In genomic region chr1:132139416-132139864, GRCm38 (mm10) we compare ENCODE assay signal across 8 mouse cellular contexts. TPM values are rescaled to one million over a fixed set of nuclear protein-coding genes. Genes with fewer than 3 reads are reported as not detected.
DNase-seq lines count a peak whose midpoint lies in the region; TF ChIP-seq lines count a peak whose summit lies in the region.

TSS of gene Cdk18 (minus strand) at chr1:132139684.

- peak; percentile 79 for DNase-seq in ES-E14 (ENCODE audit: low read depth, low spot score)
- peak; percentile 89 for DNase-seq in adrenal gland, postnatal 14 days
- DNase-seq in heart, postnatal 10 days = peak; percentile 81 to 82
- DNase-seq in kidney, postnatal 4 days = peak; percentile 83 to 91
- peak; percentile 71 for DNase-seq in lung, adult 2 months
- DNase-seq in thymus, postnatal 10 days (ENCODE audit: low spot score in 2 of 2) = no peak

- intact Hi-C loops in heart, postnatal 10 days (cut with DNase I) = no loop called here

- no peaks in the 10 kb centered on the region for H3K9me3 ChIP-seq in ES-E14 (ENCODE audit: control insufficient read depth, insufficient read depth, low read depth, low read length)

- no peaks in the 10 kb centered on the region for H3K36me3 ChIP-seq in ES-E14 (ENCODE audit: control insufficient read depth, insufficient read depth, low read length, poor library complexity, severe bottlenecking)

- 1% methylated on average over 30 of the region's 30 CpGs for WGBS in lung, adult 2 months
- 1% methylated on average over 30 of the region's 30 CpGs for WGBS in olfactory bulb, adult 2 months

- in situ Hi-C loops in ES-E14 (cut with MboI; ENCODE audit: low sequenced_read_pairs in 2 of 2, unreplicated experiment in 2 of 2) = no loop called here

- TF ChIP-seq CTCF in embryonic fibroblast, embryonic 13.5 days (IDR thresholded peaks at IDR 0.05; ENCODE audit: borderline replicate concordance, insufficient read depth, low read length) = no peak
- no peak for TF ChIP-seq CTCF in lung, adult 2 months (IDR thresholded peaks at IDR 0.05; ENCODE audit: insufficient read depth, low read length)
- no peak for TF ChIP-seq CTCF in olfactory bulb, adult 2 months (IDR thresholded peaks at IDR 0.05; ENCODE audit: insufficient read depth, low read depth, low read length)

- peaks cover 0 to 11% of the 10 kb centered on the region in 2 experiments; a peak in 3 of 4 replicates for H3K4me1 ChIP-seq in ES-E14 (ENCODE audit: control insufficient read depth in 2 of 2, insufficient read depth in 2 of 2, low read length in 2 of 2, poor library complexity in 1 of 2)
- H3K4me1 ChIP-seq in embryonic fibroblast, embryonic 13.5 days (ENCODE audit: control insufficient read depth, insufficient read depth, low read length) = no peaks in the 10 kb centered on the region
- no peaks in the 10 kb centered on the region for H3K4me1 ChIP-seq in lung, adult 2 months (ENCODE audit: control insufficient read depth, insufficient read depth, low read length)
- peaks cover 19% of the 10 kb centered on the region for H3K4me1 ChIP-seq in olfactory bulb, adult 2 months (ENCODE audit: control insufficient read depth, insufficient read depth, low read length)

- TF ChIP-seq POLR2A in embryonic fibroblast, embryonic 13.5 days (IDR thresholded peaks at IDR 0.05; ENCODE audit: low read depth, low read length) = peak; percentile 58; the same call in 1 of the 2 replicates
- peak; percentile 68; the same call in 1 of the 2 replicates for TF ChIP-seq POLR2A in lung, adult 2 months (IDR thresholded peaks at IDR 0.05; ENCODE audit: borderline replicate concordance, extremely low read depth, low read depth, low read length)
- no peak for TF ChIP-seq POLR2A in olfactory bulb, adult 2 months (IDR thresholded peaks at IDR 0.05; ENCODE audit: insufficient read depth, low read depth, low read length)

- H3K27ac ChIP-seq in ES-E14 (ENCODE audit: insufficient read depth, low read depth, low read length, poor library complexity, severe bottlenecking) = no peak within 1 kb of the TSS
- no peak within 1 kb of the TSS for H3K27ac ChIP-seq in embryonic fibroblast, embryonic 13.5 days (ENCODE audit: insufficient read depth, low read length)
- H3K27ac ChIP-seq in olfactory bulb, adult 2 months (ENCODE audit: insufficient read depth, low read depth, low read length) = no peak within 1 kb of the TSS

- H3K9ac ChIP-seq in ES-E14 (ENCODE audit: insufficient read depth, low read depth, low read length, poor library complexity, severe bottlenecking) = peak within 1 kb of the TSS; percentile 75

- H3K4me3 ChIP-seq in ES-E14 (ENCODE audit: insufficient read depth in 1 of 2, low read depth in 1 of 2, low read length in 2 of 2, poor library complexity in 1 of 2, severe bottlenecking in 1 of 2) = peak within 1 kb of the TSS; percentile 84 to 92
- H3K4me3 ChIP-seq in embryonic fibroblast, embryonic 13.5 days (ENCODE audit: insufficient read depth, low read length) = peak within 1 kb of the TSS; percentile 76
- H3K4me3 ChIP-seq in lung, adult 2 months (replicated peaks; ENCODE audit: extremely low read depth, low read depth, low read length) = peak within 1 kb of the TSS; percentile 62
- peak within 1 kb of the TSS; percentile 45 for H3K4me3 ChIP-seq in olfactory bulb, adult 2 months (ENCODE audit: insufficient read depth, low read depth, low read length)

TF ChIP-seq in ES-E14, 5 proteins besides CTCF, POLR2A, EP300 and RAD21:
- TF ChIP-seq HCFC1 (IDR thresholded peaks at IDR 0.05; ENCODE audit: borderline replicate concordance, insufficient read depth, low read length) (no peak), MAFK (IDR thresholded peaks at IDR 0.05; ENCODE audit: insufficient read depth, low read depth, low read length) (no peak), CHD2 (IDR thresholded peaks at IDR 0.05; ENCODE audit: low read depth, low read length) (no peak), ZC3H11A (IDR thresholded peaks at IDR 0.05; ENCODE audit: borderline replicate concordance, low read depth, low read length) (no peak)

RNA-seq across cellular contexts. Expression of gene Cdk18, which starts in this region (rescaled TPM):
- total RNA-seq in ES-E14 (2012; rRNA removed) = 9.6 and 10.8 TPM in 2 replicates
- 16.7 and 17.9 TPM in 2 replicates for total RNA-seq in adrenal gland, postnatal 14 days (2021)
- 14.0 and 28.8 TPM in 2 replicates for polyA plus RNA-seq in embryonic fibroblast, embryonic 13.5 days (2011; ENCODE audit: insufficient read length, low read depth, missing spikeins)
- total RNA-seq in heart, postnatal 10 days (2021) = 10 to 100 TPM in 1 of 2 experiments, 1 to 10 TPM in 1; 7.6 to 10.4 TPM
- polyA plus RNA-seq in lung, adult 2 months (2012; rRNA removed) = 32.8 and 34.0 TPM in 2 replicates
- not detected in 2 replicates for polyA plus RNA-seq in olfactory bulb, adult 2 months (2012; ENCODE audit: insufficient read depth, insufficient read length, low replicate concordance, missing spikeins)

Comparison
In these comparisons a context has a peak if more than half of its experiments do, and no peak if none do; other contexts are left out.
1. DNase-seq: peak in ES-E14 (single experiment), adrenal gland, postnatal 14 days (single experiment), heart, postnatal 10 days (2 of 2), kidney, postnatal 4 days (2 of 2) and lung, adult 2 months (single experiment); none in thymus, postnatal 10 days (0 of 2).
2. Peak in every context shown above with its lines, with median percentiles within 50 percentile points of each other: H3K4me3 ChIP-seq.